Mouse (Mus musculus) heart, postnatal 36 days (tissue): ENCODE data around the gene Olfr3. TPM values are rescaled to one million over a fixed set of nuclear protein-coding genes. Genes with fewer than 3 reads are reported as not detected.

ENCODE experiments used
- DNase-seq, 2 experiments: peaks; one replicate each; pipeline ENCODE4 v3.0.0; 2021 to 2022
- intact Hi-C: fragments of 180-260 bp; cut with DNase I; formaldehyde crosslinking; loops from one replicate; pipeline ENCODE4 v1.15.1; 2025
- total RNA-seq, 2 experiments: library from RNA; stranded (reverse); gene quantifications; 2 replicates each; pipeline ENCODE4 v1.2.3; 2021

The Olfr3 gene
- not detected for total RNA-seq

- no peak for DNase-seq
- intact Hi-C loops: no loop called here
These were observed at the start of gene Olfr3 for GRCm38 (mm10) chr2:36816932-36817331. Olfr3 (minus strand) TSS chr2:36817032.

- intact Hi-C loops: no loop called here
- DNase-seq: no peak
These were observed 45.7 kb upstream of the Olfr3 start, which contains the start of gene Olfr351 for GRCm38 (mm10) chr2:36862560-36862959. Olfr351 (minus strand) TSS chr2:36862660.

DNA sequence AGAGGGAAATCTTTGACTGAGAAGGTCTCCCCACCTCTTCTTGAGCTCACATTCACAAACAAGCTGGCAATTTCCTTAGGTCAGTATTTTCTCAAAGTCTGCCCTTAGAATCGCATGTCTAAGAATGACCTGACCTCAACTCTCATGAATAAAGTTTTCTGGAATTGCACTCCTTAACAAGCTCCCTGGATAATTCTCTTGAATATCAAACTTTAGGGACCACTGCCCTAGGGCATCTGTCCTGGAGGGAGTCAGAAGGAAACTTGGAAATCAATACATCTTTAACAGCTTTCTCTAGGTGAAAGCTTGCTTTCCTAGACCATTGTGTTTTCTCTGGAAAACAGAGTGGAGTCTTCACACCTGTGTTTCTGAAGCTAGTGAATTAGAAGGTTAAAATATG lies 29.2 kb upstream of the Olfr3 start, which contains the start of gene Olfr350:
Olfr350 (plus strand) TSS at position 301 of the 400 bp plus-strand sequence.
- no peak for DNase-seq
- intact Hi-C loops: no loop called here

DNA sequence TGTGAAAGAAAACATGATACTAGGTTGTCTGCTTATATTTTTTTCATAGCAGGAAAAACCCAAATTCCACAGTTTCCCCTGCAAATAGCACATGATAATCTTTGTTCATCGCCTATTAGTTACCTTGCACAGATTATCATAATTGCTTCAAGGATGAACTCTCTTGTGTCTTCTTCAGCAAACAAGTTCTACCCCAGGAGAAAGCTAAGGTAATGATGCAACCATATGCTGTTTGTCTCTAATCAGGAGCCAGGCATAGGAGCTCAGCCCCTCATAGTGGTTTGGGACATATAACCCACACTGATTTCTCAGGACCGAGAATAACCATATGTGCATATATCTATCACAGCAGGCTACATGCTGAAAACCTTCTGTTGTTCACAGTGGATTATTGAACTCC lies 26.6 kb downstream of the Olfr3 start, which contains the start of gene Olfr50:
Olfr50 (plus strand) TSS at position 301 of the 400 bp plus-strand sequence.
- DNase-seq: no peak
- intact Hi-C loops: no loop called here

DNA sequence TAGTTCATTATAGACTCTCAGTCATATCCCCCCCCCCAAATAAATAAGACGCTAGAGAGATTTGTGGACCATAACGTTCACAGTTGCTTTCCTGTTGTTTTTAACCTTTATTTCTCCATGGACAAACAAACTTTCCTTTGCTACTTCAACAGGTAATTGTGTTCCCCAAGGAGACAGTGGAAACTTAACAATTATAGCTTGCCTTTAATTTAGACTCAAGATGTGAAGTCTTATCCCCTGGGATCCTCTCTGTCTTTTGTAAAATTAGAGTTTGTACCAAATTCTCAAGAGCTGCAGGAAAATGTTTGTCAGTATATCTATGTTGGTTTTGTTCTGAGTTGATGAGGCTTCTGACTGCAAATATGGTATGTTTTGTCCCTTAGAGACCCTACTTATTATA lies 32.9 kb downstream of the Olfr3 start, which contains the start of gene Olfr348:
Olfr348 (plus strand) TSS at position 301 of the 400 bp plus-strand sequence.
- intact Hi-C loops: no loop called here
- no peak for DNase-seq

Other genes starting within 250 kb of the Olfr3 start
- not detected for gene Olfr345, start 177.0 kb downstream of the Olfr3 start, total RNA-seq
- not detected for gene Olfr346, start 131.2 kb downstream of the Olfr3 start, total RNA-seq
- not detected for gene Olfr347, start 85.1 kb downstream of the Olfr3 start, total RNA-seq
- gene Olfr348, start 32.8 kb downstream of the Olfr3 start, total RNA-seq: not detected
- not detected for gene Olfr50, start 26.5 kb downstream of the Olfr3 start, total RNA-seq
- gene Olfr350, start 29.3 kb upstream of the Olfr3 start, total RNA-seq: not detected
- gene Olfr351, start 45.6 kb upstream of the Olfr3 start, total RNA-seq: not detected
- not detected for gene Olfr352, start 51.4 kb upstream of the Olfr3 start, total RNA-seq
- not detected for gene Olfr353, start 75.9 kb upstream of the Olfr3 start, total RNA-seq
- gene Olfr354, start 88.6 kb upstream of the Olfr3 start, total RNA-seq: not detected
- not detected for gene Olfr355, start 111.9 kb upstream of the Olfr3 start, total RNA-seq
- gene Olfr356, start 120.1 kb upstream of the Olfr3 start, total RNA-seq: not detected
- not detected for gene Olfr357, start 176.8 kb upstream of the Olfr3 start, total RNA-seq
- gene Olfr358, start 192.3 kb upstream of the Olfr3 start, total RNA-seq: not detected
- gene Olfr360, start 248.7 kb upstream of the Olfr3 start, total RNA-seq: not detected